Mouse (Mus musculus) macrophage (primary cell): ENCODE measurements around the gene Txndc12. TPM values are rescaled to one million over a fixed set of nuclear protein-coding genes. Genes with fewer than 3 reads are reported as not detected.

ENCODE experiments used
- polyA plus RNA-seq: library from polyadenylated mRNA; stranded (reverse); fragments of 250-400 nt; gene quantifications from 3 replicates; pipeline ENCODE4 v1.2.4, GENCODE M21; 2018; ENCODE audit warnings: inconsistent platforms

The Txndc12 gene
- polyA plus RNA-seq, 1 experiment from 2014 or later: 64.7 TPM

Other genes starting within 250 kb of the Txndc12 start
- 38.2 to 64.5 TPM (median 46.3 TPM) in 3 replicates for gene Cc2d1b, start 214.7 kb upstream of the Txndc12 start, polyA plus RNA-seq
- not detected in 3 replicates for gene 3110021N24Rik, start 115.0 kb upstream of the Txndc12 start, polyA plus RNA-seq
- gene Zfyve9, start 53.8 kb upstream of the Txndc12 start, polyA plus RNA-seq: 0.55 to 1.7 TPM (median 1.3 TPM) in 3 replicates
- gene Btf3l4, start 987 bp upstream of the Txndc12 start, polyA plus RNA-seq: 34.5 to 70.6 TPM (median 61.1 TPM) in 3 replicates
- 7.3 to 17.3 TPM (median 8.9 TPM) in 3 replicates for gene Kti12, start 13.2 kb downstream of the Txndc12 start, polyA plus RNA-seq
- gene A730015C16Rik, start 14.0 kb downstream of the Txndc12 start, polyA plus RNA-seq: not detected in 3 replicates
- gene Rab3b, start 44.5 kb downstream of the Txndc12 start, polyA plus RNA-seq: 0.27 TPM in 1 of 3 replicates, not detected in the others
- 63.9 to 251 TPM (median 84.8 TPM) in 3 replicates for gene Nrd1, start 166.1 kb downstream of the Txndc12 start, polyA plus RNA-seq